Mouse (Mus musculus): ENCODE results near the gene Fcgr4. TPM values are rescaled to one million over a fixed set of nuclear protein-coding genes. Genes with fewer than 3 reads are reported as not detected.
"Not testable (repeated sequence)": the region's sequence is repeated elsewhere in the genome, so short reads cannot be mapped to it uniquely, and the experiment has no call there.

The Fcgr4 gene
- polyA plus RNA-seq, 1 experiment from 2014 or later: 1.5 TPM

DNA sequence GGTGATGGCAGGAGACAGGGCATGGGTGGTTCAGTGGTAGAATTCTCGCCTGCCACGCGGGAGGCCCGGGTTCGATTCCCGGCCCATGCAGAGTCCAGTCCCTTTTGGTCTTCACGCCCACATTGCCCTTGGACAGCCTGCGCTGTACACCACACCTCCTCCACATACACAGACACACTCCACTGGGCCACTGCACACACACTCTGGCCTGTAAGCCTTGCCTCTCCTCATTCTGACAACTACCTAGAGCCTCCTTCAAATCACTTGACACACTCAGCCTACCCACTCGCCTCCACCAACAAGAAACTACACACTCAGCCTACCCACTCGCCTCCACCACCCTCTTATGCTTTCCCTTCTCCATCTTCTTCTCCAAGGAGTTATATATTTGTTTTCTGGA, 55.6 kb downstream of the Fcgr4 start:
- peaks cover 29% of the 10 kb centered on the region for H3K27me3 ChIP-seq (replicated peaks; ENCODE audit: control insufficient read depth, insufficient read depth, low read length)
- DNase-seq (ENCODE audit: low spot score) (peak; percentile 78), ATAC-seq (replicated peaks; ENCODE audit: low FRiP score) (peak; percentile 69)
- not testable (repeated sequence) for H3K9me3 ChIP-seq (ENCODE audit: control insufficient read depth, low read length); H3K36me3 ChIP-seq (ENCODE audit: control insufficient read depth, insufficient read depth, low read length); H3K4me2 ChIP-seq; H3K27ac ChIP-seq (ENCODE audit: low read depth, low read length); H3K4me1 ChIP-seq (replicated peaks; ENCODE audit: control insufficient read depth, insufficient read depth, low read length); H3K4me3 ChIP-seq (ENCODE audit: low read depth, low read length); H3K9ac ChIP-seq (ENCODE audit: low read depth, low read length)
- 8% methylated on average over 4 of the region's 10 CpGs for WGBS

- H3K27me3 ChIP-seq (replicated peaks; ENCODE audit: control insufficient read depth, insufficient read depth, low read length): peaks cover 16% of the 10 kb centered on the region
- H3K36me3 ChIP-seq (ENCODE audit: control insufficient read depth, insufficient read depth, low read length); H3K4me1 ChIP-seq (replicated peaks; ENCODE audit: control insufficient read depth, insufficient read depth, low read length); H3K4me3 ChIP-seq (ENCODE audit: low read depth, low read length); DNase-seq (ENCODE audit: low spot score); ATAC-seq (replicated peaks; ENCODE audit: low FRiP score); H3K9ac ChIP-seq (ENCODE audit: low read depth, low read length); H3K4me2 ChIP-seq; H3K27ac ChIP-seq (ENCODE audit: low read depth, low read length); H3K9me3 ChIP-seq (ENCODE audit: control insufficient read depth, low read length): not testable (repeated sequence)
- 57% methylated on average over 3 of the region's 5 CpGs for WGBS
Measured at GRCm38 (mm10) chr1:171076176-171076575, 57.5 kb downstream of the Fcgr4 start.

DNA sequence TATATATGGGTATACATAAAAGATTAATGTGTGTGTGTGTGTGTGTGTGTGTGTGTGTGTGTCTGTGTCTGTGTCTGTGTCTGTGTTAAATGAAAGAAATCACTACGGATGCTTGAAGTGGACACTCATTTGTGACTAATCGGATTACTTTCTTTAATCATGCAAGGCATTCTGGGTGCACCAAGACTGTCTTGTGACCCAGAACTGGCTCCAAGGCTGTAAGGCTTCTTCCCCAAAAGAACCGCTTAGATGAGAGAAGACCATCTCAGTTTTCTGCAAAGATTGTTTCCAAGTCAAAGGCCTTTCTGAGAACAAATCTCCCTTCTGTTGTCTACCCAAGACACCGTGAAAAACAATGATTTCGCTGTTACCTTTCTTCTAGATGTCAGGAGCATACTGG, 58.5 kb downstream of the Fcgr4 start:
- not testable (repeated sequence) for H3K4me2 ChIP-seq; H3K4me1 ChIP-seq (replicated peaks; ENCODE audit: control insufficient read depth, insufficient read depth, low read length); H3K9me3 ChIP-seq (ENCODE audit: control insufficient read depth, low read length); ATAC-seq (replicated peaks; ENCODE audit: low FRiP score); DNase-seq (ENCODE audit: low spot score); H3K9ac ChIP-seq (ENCODE audit: low read depth, low read length); H3K36me3 ChIP-seq (ENCODE audit: control insufficient read depth, insufficient read depth, low read length); H3K27ac ChIP-seq (ENCODE audit: low read depth, low read length); H3K4me3 ChIP-seq (ENCODE audit: low read depth, low read length)
- WGBS: 45% methylated on average over 5 of the region's 5 CpGs
- peaks cover 13% of the 10 kb centered on the region for H3K27me3 ChIP-seq (replicated peaks; ENCODE audit: control insufficient read depth, insufficient read depth, low read length)

DNA sequence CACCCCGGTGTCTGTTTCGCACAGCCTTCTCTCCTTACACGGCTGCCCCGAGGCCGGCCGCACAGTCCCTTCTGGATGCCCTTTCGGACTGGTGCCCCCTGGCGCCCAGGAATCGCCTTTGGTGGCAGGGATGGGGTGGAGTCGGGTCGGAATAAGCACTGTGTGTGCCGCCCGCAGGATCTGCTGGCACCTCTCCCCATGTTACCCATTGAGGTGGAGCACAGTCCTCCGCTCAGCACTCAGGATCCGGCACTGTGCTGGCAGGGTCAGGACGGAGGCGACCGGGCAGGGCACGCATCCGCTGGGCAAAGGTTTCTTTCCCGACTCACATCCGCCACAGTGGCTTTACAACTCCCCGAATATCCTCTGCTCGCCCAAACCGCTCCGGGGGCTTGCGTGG, 59.2 kb downstream of the Fcgr4 start:
- not testable (repeated sequence) for H3K4me1 ChIP-seq (replicated peaks; ENCODE audit: control insufficient read depth, insufficient read depth, low read length); H3K27ac ChIP-seq (ENCODE audit: low read depth, low read length); ATAC-seq (replicated peaks; ENCODE audit: low FRiP score); H3K4me3 ChIP-seq (ENCODE audit: low read depth, low read length); H3K4me2 ChIP-seq; DNase-seq (ENCODE audit: low spot score); H3K36me3 ChIP-seq (ENCODE audit: control insufficient read depth, insufficient read depth, low read length); H3K9me3 ChIP-seq (ENCODE audit: control insufficient read depth, low read length); H3K9ac ChIP-seq (ENCODE audit: low read depth, low read length)
- peaks cover 13% of the 10 kb centered on the region for H3K27me3 ChIP-seq (replicated peaks; ENCODE audit: control insufficient read depth, insufficient read depth, low read length)
- WGBS: 6% methylated on average over 15 of the region's 27 CpGs

DNA sequence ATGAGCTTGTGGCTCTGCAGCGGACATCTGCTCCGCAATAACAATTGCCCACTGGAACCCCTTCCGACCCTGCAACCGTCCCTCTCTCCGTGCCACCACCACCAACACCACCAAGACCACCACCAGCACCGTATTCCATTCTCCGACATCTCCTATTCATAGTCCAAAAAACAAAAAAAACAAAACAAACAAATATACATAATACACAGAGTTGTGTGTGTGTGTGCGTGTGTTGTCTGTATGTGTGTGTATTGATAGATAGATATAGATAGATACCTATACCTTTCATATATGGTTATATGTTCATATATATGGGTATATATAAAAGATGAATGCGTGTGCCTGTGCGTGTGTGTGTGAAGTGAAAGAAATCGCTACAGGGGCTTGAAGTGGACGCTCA, 59.7 kb downstream of the Fcgr4 start:
- not testable (repeated sequence) for H3K4me1 ChIP-seq (replicated peaks; ENCODE audit: control insufficient read depth, insufficient read depth, low read length); H3K9ac ChIP-seq (ENCODE audit: low read depth, low read length); H3K27ac ChIP-seq (ENCODE audit: low read depth, low read length); H3K36me3 ChIP-seq (ENCODE audit: control insufficient read depth, insufficient read depth, low read length); DNase-seq (ENCODE audit: low spot score); ATAC-seq (replicated peaks; ENCODE audit: low FRiP score); H3K9me3 ChIP-seq (ENCODE audit: control insufficient read depth, low read length); H3K4me3 ChIP-seq (ENCODE audit: low read depth, low read length)
- WGBS: 26% methylated on average over 12 of the region's 12 CpGs
- H3K4me2 ChIP-seq: peak overlapping the region; percentile 41
- H3K27me3 ChIP-seq (replicated peaks; ENCODE audit: control insufficient read depth, insufficient read depth, low read length): peaks cover 13% of the 10 kb centered on the region

GRCm38 (mm10) chr1:171079345-171079744, 60.6 kb downstream of the Fcgr4 start:
- DNase-seq (ENCODE audit: low spot score); H3K4me2 ChIP-seq; H3K27ac ChIP-seq (ENCODE audit: low read depth, low read length); H3K4me1 ChIP-seq (replicated peaks; ENCODE audit: control insufficient read depth, insufficient read depth, low read length); H3K36me3 ChIP-seq (ENCODE audit: control insufficient read depth, insufficient read depth, low read length); H3K9ac ChIP-seq (ENCODE audit: low read depth, low read length); H3K4me3 ChIP-seq (ENCODE audit: low read depth, low read length); H3K9me3 ChIP-seq (ENCODE audit: control insufficient read depth, low read length): not testable (repeated sequence)
- peak; percentile 78 for ATAC-seq (replicated peaks; ENCODE audit: low FRiP score)
- peaks cover 13% of the 10 kb centered on the region for H3K27me3 ChIP-seq (replicated peaks; ENCODE audit: control insufficient read depth, insufficient read depth, low read length)
- WGBS: 0% methylated on average over 1 of the region's 35 CpGs

Small RNA genes within 50 kb of the gene (microRNA-seq; reads per million reads assigned to microRNA genes)
- gene Gm27552 (ENCODE audit: borderline number of aligned reads) (not detected), gene Mir6546 (ENCODE audit: borderline number of aligned reads) (21.5 reads per million, percentile 32 among the genes with 10 or more reads in this experiment)

Other genes with a start within 250 kb of the Fcgr4 start
- 11.5 and 12.4 TPM in 2 replicates for gene Atf6, start 151.1 kb upstream of the Fcgr4 start, polyA plus RNA-seq (2014; fragmentation: Nextera tagmentation; extraction: Ambion mirVana)
- 0.62 TPM in 1 of 2 replicates, not detected in the other for gene Gm26620, start 133.9 kb upstream of the Fcgr4 start, polyA plus RNA-seq (2014; fragmentation: Nextera tagmentation; extraction: Ambion mirVana)
- gene Dusp12, start 133.4 kb upstream of the Fcgr4 start, polyA plus RNA-seq (2014; fragmentation: Nextera tagmentation; extraction: Ambion mirVana): 34.8 and 36.7 TPM in 2 replicates
- 0.14 TPM in 1 of 2 replicates, not detected in the other for gene Fcrlb, start 106.0 kb upstream of the Fcgr4 start, polyA plus RNA-seq (2014; fragmentation: Nextera tagmentation; extraction: Ambion mirVana)
- 0.35 and 0.45 TPM in 2 replicates for gene Fcrla, start 91.3 kb upstream of the Fcgr4 start, polyA plus RNA-seq (2014; fragmentation: Nextera tagmentation; extraction: Ambion mirVana)
- 1.8 and 2.0 TPM in 2 replicates for gene Fcgr2b, start 42.4 kb upstream of the Fcgr4 start, polyA plus RNA-seq (2014; fragmentation: Nextera tagmentation; extraction: Ambion mirVana)
- 28.7 and 29.8 TPM in 2 replicates for gene Fcgr3, start 46.0 kb downstream of the Fcgr4 start, polyA plus RNA-seq (2014; fragmentation: Nextera tagmentation; extraction: Ambion mirVana)
- 1.4 and 2.2 TPM in 2 replicates for gene Cfap126, start 95.0 kb downstream of the Fcgr4 start, polyA plus RNA-seq (2014; fragmentation: Nextera tagmentation; extraction: Ambion mirVana)
- gene Sdhc, start 131.7 kb downstream of the Fcgr4 start, polyA plus RNA-seq (2014; fragmentation: Nextera tagmentation; extraction: Ambion mirVana): 261 and 281 TPM in 2 replicates
- gene Mpz, start 131.8 kb downstream of the Fcgr4 start, polyA plus RNA-seq (2014; fragmentation: Nextera tagmentation; extraction: Ambion mirVana): 0.14 TPM in 1 of 2 replicates, not detected in the other
- gene Pcp4l1, start 177.3 kb downstream of the Fcgr4 start, polyA plus RNA-seq (2014; fragmentation: Nextera tagmentation; extraction: Ambion mirVana): 1.2 and 1.9 TPM in 2 replicates
- gene Nr1i3, start 195.1 kb downstream of the Fcgr4 start, polyA plus RNA-seq (2014; fragmentation: Nextera tagmentation; extraction: Ambion mirVana): 0.16 TPM in 2 replicates
- 32.3 and 32.4 TPM in 2 replicates for gene Tomm40l, start 203.6 kb downstream of the Fcgr4 start, polyA plus RNA-seq (2014; fragmentation: Nextera tagmentation; extraction: Ambion mirVana)
- gene Apoa2, start 206.1 kb downstream of the Fcgr4 start, polyA plus RNA-seq (2014; fragmentation: Nextera tagmentation; extraction: Ambion mirVana): 2,189 and 2,339 TPM in 2 replicates
- 70.9 and 83.6 TPM in 2 replicates for gene Fcer1g, start 215.4 kb downstream of the Fcgr4 start, polyA plus RNA-seq (2014; fragmentation: Nextera tagmentation; extraction: Ambion mirVana)
- 1.6 and 2.0 TPM in 2 replicates for gene Adamts4, start 231.5 kb downstream of the Fcgr4 start, polyA plus RNA-seq (2014; fragmentation: Nextera tagmentation; extraction: Ambion mirVana)
- 256 and 262 TPM in 2 replicates for gene Ndufs2, start 232.5 kb downstream of the Fcgr4 start, polyA plus RNA-seq (2014; fragmentation: Nextera tagmentation; extraction: Ambion mirVana)

Measured in liver, embryonic 11.5 days (tissue).